In genomic region chr4:127358018-127358417, GRCm38 (mm10) we compare ENCODE assay signal across 15 mouse cellular contexts. TPM values are rescaled to one million over a fixed set of nuclear protein-coding genes. Genes with fewer than 3 reads are reported as not detected.
DNase-seq lines count a peak whose midpoint lies in the region; ATAC-seq and TF ChIP-seq lines count a peak whose summit lies in the region.
"Had no signal": no experiment of that assay in that cellular context is flagged by ENCODE, and none has a peak within 500 bp of the region (broad histone marks: within the 10 kb centered on the region; RNA-seq: fewer than 3 reads in every experiment).

Gene Gjb5 (minus strand): TSS chr4:127358181.

- no peak within 1 kb of the TSS for H3K4me3 ChIP-seq in kidney, postnatal 0 days (replicated peaks; ENCODE audit: low read depth, low read length)
- H3K4me3 ChIP-seq in embryonic facial prominence, embryonic 13.5 days = no peak within 1 kb of the TSS
- H3K4me3 ChIP-seq: forebrain, embryonic 13.5 days; intestine, embryonic 15.5 days; left cerebral cortex, adult 2 months; liver, embryonic 15.5 days had no signal

- no peaks in the 10 kb centered on the region for H3K36me3 ChIP-seq in kidney, postnatal 0 days (ENCODE audit: insufficient read depth, low read length)
- no peaks in the 10 kb centered on the region for H3K36me3 ChIP-seq in embryonic facial prominence, embryonic 13.5 days
- H3K36me3 ChIP-seq: intestine, embryonic 15.5 days; liver, embryonic 15.5 days had no signal

- peak; percentile 80 for ATAC-seq in kidney, postnatal 0 days (replicated peaks; ENCODE audit: low FRiP score, low read depth)
- no peak for ATAC-seq in embryonic facial prominence, embryonic 13.5 days (ENCODE audit: insufficient number of reproducible peaks, insufficient read depth, low FRiP score, low TSS enrichment, low read depth)
- ATAC-seq: forebrain, embryonic 13.5 days had no signal

- H3K9me3 ChIP-seq in kidney, postnatal 0 days (replicated peaks; ENCODE audit: low read length) = no peaks in the 10 kb centered on the region
- H3K9me3 ChIP-seq in embryonic facial prominence, embryonic 13.5 days = no peaks in the 10 kb centered on the region
- H3K9me3 ChIP-seq: forebrain, embryonic 13.5 days; intestine, embryonic 15.5 days; liver, embryonic 15.5 days had no signal

- 12% methylated on average over 5 of the region's 5 CpGs for WGBS in kidney, postnatal 0 days
- WGBS in embryonic facial prominence, embryonic 13.5 days = 24% methylated on average over 5 of the region's 5 CpGs

- H3K4me2 ChIP-seq in kidney, postnatal 0 days (ENCODE audit: low read length) = peak within 1 kb of the TSS; percentile 21; the same call in 1 of the 2 replicates
- H3K4me2 ChIP-seq in embryonic facial prominence, embryonic 13.5 days = peak within 1 kb of the TSS; percentile 3; the same call in 1 of the 2 replicates
- H3K4me2 ChIP-seq: forebrain, embryonic 13.5 days; intestine, embryonic 15.5 days; liver, embryonic 15.5 days had no signal

- no peaks in the 10 kb centered on the region for H3K27me3 ChIP-seq in kidney, postnatal 0 days (ENCODE audit: insufficient read depth, low read length)
- H3K27me3 ChIP-seq in embryonic facial prominence, embryonic 13.5 days = 0 out of 2 replicates have a peak, but pooled peaks cover 5% of the 10 kb centered on the region
- H3K27me3 ChIP-seq: CH12.LX; forebrain, embryonic 13.5 days; intestine, embryonic 15.5 days; liver, embryonic 15.5 days had no signal

- H3K4me1 ChIP-seq in kidney, postnatal 0 days (replicated peaks; ENCODE audit: insufficient read depth, low read length) = no peaks in the 10 kb centered on the region
- H3K4me1 ChIP-seq in embryonic facial prominence, embryonic 13.5 days = peaks cover 21% of the 10 kb centered on the region
- H3K4me1 ChIP-seq: liver, embryonic 15.5 days had no signal

- DNase-seq in kidney, postnatal 0 days (ENCODE audit: low spot score) = peak; percentile 57
- DNase-seq in kidney, adult 11 months = no peak
- peak; percentile 85 for DNase-seq in R1 (ENCODE audit: low read depth, low spot score)
- peak; percentile 27 for DNase-seq in mesoderm, embryonic 11.5 days (ENCODE audit: low read depth, low spot score)
- no peak for DNase-seq in right cerebral cortex, postnatal 25 days
- no peak for DNase-seq in urinary bladder, postnatal 10 days (ENCODE audit: low spot score)
- DNase-seq: cerebellum, postnatal 14 days; gastrocnemius, postnatal 25 days had no signal

- H3K27ac ChIP-seq in kidney, postnatal 0 days = no peak within 1 kb of the TSS
- H3K27ac ChIP-seq in embryonic facial prominence, embryonic 13.5 days = no peak within 1 kb of the TSS
- H3K27ac ChIP-seq: forebrain, embryonic 13.5 days; intestine, embryonic 15.5 days; left cerebral cortex, adult 2 months; liver, embryonic 15.5 days had no signal

- no peak within 1 kb of the TSS for H3K9ac ChIP-seq in kidney, postnatal 0 days (ENCODE audit: low read depth, low read length)
- H3K9ac ChIP-seq in embryonic facial prominence, embryonic 13.5 days = peak within 1 kb of the TSS; percentile 27; the same call in 1 of the 2 replicates
- H3K9ac ChIP-seq: forebrain, embryonic 13.5 days; intestine, embryonic 15.5 days; liver, embryonic 15.5 days had no signal

- TF ChIP-seq CTCF in kidney, postnatal 0 days (IDR thresholded peaks at IDR 0.05; ENCODE audit: low read depth) = no peak

RNA-seq across cellular contexts. Expression of gene Gjb5, which starts in this region (rescaled TPM):
- polyA plus RNA-seq in kidney, postnatal 0 days (2015; fragmentation: Nextera tagmentation; extraction: Ambion mirVana) = 1.3 and 1.4 TPM in 2 replicates
- 0.25 and 0.35 TPM in 2 replicates for polyA plus RNA-seq in embryonic facial prominence, embryonic 13.5 days (2015; fragmentation: Nextera tagmentation; extraction: Ambion mirVana)
- polyA plus RNA-seq: forebrain, embryonic 13.5 days; spleen, adult 2 months had no signal

Comparison
In these comparisons a context has a peak if more than half of its experiments do, and no peak if none do; other contexts are left out.
1. DNase-seq: peak in kidney, postnatal 0 days (single experiment), R1 (single experiment) and mesoderm, embryonic 11.5 days (single experiment); none in kidney, adult 11 months (single experiment), right cerebral cortex, postnatal 25 days (single experiment) and urinary bladder, postnatal 10 days (single experiment).